Mouse (Mus musculus) cerebellum, postnatal 4 days (tissue): ENCODE data around the gene Rnf212.

Source experiments
- DNase-seq, 2 experiments: peaks; one replicate each; pipeline ENCODE4 v3.0.0; 2022; ENCODE audit warnings: low spot score in 2 of 2, mixed read lengths in 1 of 2

Rnf212 gene

GRCm38 (mm10) chr5:108713096-108713495, 61.7 kb downstream of the Rnf212 start:
- DNase-seq = no peak

- no peak for DNase-seq
Observed at GRCm38 (mm10) chr5:108711968-108712367, 62.8 kb downstream of the Rnf212 start.

- no peak for DNase-seq
Observed at GRCm38 (mm10) chr5:108708981-108709731, 65.6 kb downstream of the Rnf212 start.

- DNase-seq = no peak
Observed at GRCm38 (mm10) chr5:108708419-108708818, 66.4 kb downstream of the Rnf212 start.

- DNase-seq = no peak
Observed at GRCm38 (mm10) chr5:108707758-108708157, 67.0 kb downstream of the Rnf212 start.

- no peak for DNase-seq
Observed at GRCm38 (mm10) chr5:108703754-108704626, 70.8 kb downstream of the Rnf212 start.

- DNase-seq = no peak
Observed at GRCm38 (mm10) chr5:108701341-108702021, 73.3 kb downstream of the Rnf212 start.

- DNase-seq = no peak
Observed at GRCm38 (mm10) chr5:108700346-108700745, 74.4 kb downstream of the Rnf212 start.

GRCm38 (mm10) chr5:108697341-108697753, 77.4 kb downstream of the Rnf212 start:
- DNase-seq = peak; percentile 41

GRCm38 (mm10) chr5:108696542-108696941, 78.2 kb downstream of the Rnf212 start:
- no peak for DNase-seq

- no peak for DNase-seq
Observed at GRCm38 (mm10) chr5:108695861-108696260, 78.9 kb downstream of the Rnf212 start.

GRCm38 (mm10) chr5:108694352-108695261, 80.2 kb downstream of the Rnf212 start:
- DNase-seq = peak in 1 of 2 experiments; percentile 18

GRCm38 (mm10) chr5:108693872-108694288, 80.9 kb downstream of the Rnf212 start:
- peak; percentile 53 to 72 for DNase-seq

- peak in 1 of 2 experiments; percentile 37 for DNase-seq
Observed at GRCm38 (mm10) chr5:108692271-108692670, 82.5 kb downstream of the Rnf212 start, which contains the start of gene Fgfrl1. TSS of gene Fgfrl1 (plus strand) at chr5:108692382.

- no peak for DNase-seq
Observed at GRCm38 (mm10) chr5:108691152-108691551, 83.6 kb downstream of the Rnf212 start.

GRCm38 (mm10) chr5:108689091-108689490, 85.7 kb downstream of the Rnf212 start:
- DNase-seq = no peak

GRCm38 (mm10) chr5:108680871-108681270, 93.9 kb downstream of the Rnf212 start:
- DNase-seq = no peak

GRCm38 (mm10) chr5:108679909-108680308, 94.9 kb downstream of the Rnf212 start:
- no peak for DNase-seq
